Mouse (Mus musculus): ENCODE data around the gene Gapdh.

Gapdh gene

GRCm38 (mm10) chr6:125166051-125166751 lies at the start of gene Gapdh:
Gene Gapdh, minus strand, starts transcription at chr6:125166467.
- no peak for DNase-seq (ENCODE audit: low read depth, low spot score)

- DNase-seq (ENCODE audit: low read depth, low spot score): peak; percentile 90
Measured at GRCm38 (mm10) chr6:125215148-125215954, 49.1 kb upstream of the Gapdh start, which contains the start of gene Vamp1. Gene Vamp1, plus strand, starts transcription at chr6:125215551.

- no peak for DNase-seq (ENCODE audit: low read depth, low spot score)
Measured at GRCm38 (mm10) chr6:125213715-125214114, 47.4 kb upstream of the Gapdh start.

GRCm38 (mm10) chr6:125213129-125213528 lies 46.9 kb upstream of the Gapdh start:
- DNase-seq (ENCODE audit: low read depth, low spot score): no peak

GRCm38 (mm10) chr6:125212621-125213020 lies 46.4 kb upstream of the Gapdh start:
- no peak for DNase-seq (ENCODE audit: low read depth, low spot score)

- DNase-seq (ENCODE audit: low read depth, low spot score): no peak
Measured at GRCm38 (mm10) chr6:125210436-125210835, 44.2 kb upstream of the Gapdh start.

GRCm38 (mm10) chr6:125197166-125197565 lies 30.9 kb upstream of the Gapdh start:
- DNase-seq (ENCODE audit: low read depth, low spot score): no peak

- DNase-seq (ENCODE audit: low read depth, low spot score): no peak
Measured at GRCm38 (mm10) chr6:125196301-125196700, 30.0 kb upstream of the Gapdh start.

DNA sequence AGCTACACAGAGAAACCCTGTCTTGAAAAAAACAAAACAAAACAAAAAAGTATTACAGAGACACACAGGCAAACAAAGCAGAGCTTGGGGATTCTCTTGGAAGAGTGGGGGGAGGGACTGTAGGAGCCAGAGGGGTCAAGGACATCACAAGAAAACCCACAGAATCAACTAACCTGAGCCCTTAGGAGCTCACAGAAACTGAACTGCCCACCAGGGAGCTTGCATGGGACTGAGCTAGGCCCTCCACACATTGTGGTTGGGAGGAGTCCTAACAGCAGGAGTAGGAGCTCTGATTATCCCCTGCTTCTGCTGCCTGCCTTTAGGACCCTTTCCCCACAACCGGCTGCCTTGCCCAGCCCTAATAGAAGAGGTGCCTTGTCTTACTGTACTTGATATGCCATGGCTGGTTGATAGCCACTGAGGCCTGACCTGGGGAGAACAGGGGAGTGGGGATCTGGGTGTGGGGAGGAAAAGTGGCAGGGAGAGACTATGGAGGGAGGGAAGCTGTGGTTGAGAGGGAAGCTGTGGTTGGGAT lies 29.3 kb upstream of the Gapdh start:
- no peak for DNase-seq (ENCODE audit: low read depth, low spot score)

GRCm38 (mm10) chr6:125193390-125193789 lies 27.1 kb upstream of the Gapdh start:
- no peak for DNase-seq (ENCODE audit: low read depth, low spot score)

- DNase-seq (ENCODE audit: low read depth, low spot score): no peak
Measured at GRCm38 (mm10) chr6:125192841-125193240, 26.6 kb upstream of the Gapdh start.

GRCm38 (mm10) chr6:125192016-125192714 lies 25.9 kb upstream of the Gapdh start:
- DNase-seq (ENCODE audit: low read depth, low spot score): peak; percentile 85

- peak; percentile 96 for DNase-seq (ENCODE audit: low read depth, low spot score)
Measured at GRCm38 (mm10) chr6:125191332-125192015, 25.2 kb upstream of the Gapdh start, which contains the start of the genes Ncapd2 and Mrpl51. Gene Ncapd2, minus strand, starts transcription at chr6:125191701. Gene Mrpl51, plus strand, starts transcription at chr6:125191801.

DNA sequence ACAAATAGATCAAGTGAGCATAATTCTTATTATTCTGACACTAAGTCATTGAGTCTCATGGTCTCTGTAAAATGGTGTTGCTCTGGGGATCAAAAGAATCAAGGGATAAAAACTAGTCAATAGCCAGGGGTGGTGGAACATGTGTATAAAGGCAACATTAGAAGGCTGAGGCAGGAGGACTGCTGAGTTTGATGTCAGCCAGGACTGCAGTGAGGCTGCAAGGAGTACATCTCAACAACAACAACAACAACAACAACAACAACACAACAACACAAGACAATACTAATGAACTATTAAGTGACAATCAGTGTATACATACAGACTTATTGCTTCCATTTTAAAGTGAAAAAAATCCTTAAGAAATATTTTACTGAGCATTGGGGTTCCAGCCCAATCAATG lies 24.5 kb upstream of the Gapdh start:
- no peak for DNase-seq (ENCODE audit: low read depth, low spot score)

DNA sequence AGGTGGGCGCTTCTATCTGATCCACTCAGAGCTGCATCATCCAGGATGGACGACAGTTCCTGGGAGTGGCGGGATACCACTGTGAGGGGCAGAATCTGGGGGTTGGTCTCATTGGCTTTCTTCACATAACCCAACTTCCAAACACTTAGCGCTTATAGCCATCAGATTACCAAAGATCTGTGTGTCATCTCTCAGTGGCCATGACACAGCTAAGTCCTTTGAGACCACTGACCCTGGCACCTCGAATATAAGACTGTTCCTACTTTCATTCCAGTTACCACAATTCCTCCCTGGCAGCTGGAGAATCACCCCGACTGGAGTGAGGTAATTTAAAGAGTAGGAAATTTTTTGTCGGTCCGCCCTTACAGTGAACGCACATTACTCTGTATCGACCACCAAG lies 19.9 kb upstream of the Gapdh start:
- DNase-seq (ENCODE audit: low read depth, low spot score): no peak

- DNase-seq (ENCODE audit: low read depth, low spot score): no peak
Measured at GRCm38 (mm10) chr6:125182133-125182532, 15.9 kb upstream of the Gapdh start.

GRCm38 (mm10) chr6:125179601-125180000 lies 13.3 kb upstream of the Gapdh start:
- no peak for DNase-seq (ENCODE audit: low read depth, low spot score)

GRCm38 (mm10) chr6:125175469-125175868 lies 9.2 kb upstream of the Gapdh start:
- no peak for DNase-seq (ENCODE audit: low read depth, low spot score)

DNA sequence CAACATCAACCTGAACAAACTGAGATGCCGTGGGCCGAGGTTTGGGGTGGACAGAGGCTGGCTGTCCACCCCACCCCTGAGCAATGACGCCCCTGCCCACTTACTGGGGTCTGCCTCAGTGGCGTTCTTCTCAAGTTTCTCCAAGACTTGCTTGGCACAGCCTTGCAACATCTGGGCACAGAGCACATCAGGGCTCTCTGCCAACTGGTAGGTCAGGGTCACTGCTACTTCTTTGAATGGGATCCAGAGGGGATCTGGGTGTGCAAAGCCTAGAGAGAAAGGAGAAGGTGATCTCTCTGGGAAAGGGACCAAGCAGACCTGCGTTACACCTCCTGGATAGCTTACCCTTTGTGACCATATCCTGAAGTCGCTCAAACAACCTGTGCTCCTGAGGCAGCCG lies 7.0 kb upstream of the Gapdh start:
- no peak for DNase-seq (ENCODE audit: low read depth, low spot score)

GRCm38 (mm10) chr6:125172474-125172873 lies 6.2 kb upstream of the Gapdh start:
- no peak for DNase-seq (ENCODE audit: low read depth, low spot score)

DNA sequence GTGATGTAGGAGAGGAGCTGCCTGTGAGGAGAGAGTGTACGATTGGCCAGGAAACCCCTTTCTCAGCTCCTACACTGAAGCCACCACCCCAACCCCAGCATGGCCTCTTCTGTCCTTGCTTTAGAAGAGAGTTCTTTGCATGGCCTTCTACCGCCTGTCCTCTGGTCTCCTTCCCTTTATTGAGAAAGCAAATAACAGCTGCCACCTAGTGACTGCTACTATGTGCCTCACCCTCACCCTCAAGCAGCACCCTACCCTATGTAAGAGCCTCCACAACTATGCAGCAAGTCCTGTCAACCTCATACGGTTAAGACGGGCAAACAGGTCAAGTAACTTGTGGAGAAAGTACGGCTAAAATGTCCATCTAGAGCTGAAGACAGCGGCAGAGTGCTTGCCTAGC lies 3.9 kb upstream of the Gapdh start:
- no peak for DNase-seq (ENCODE audit: low read depth, low spot score)
